Mouse (Mus musculus): ENCODE results near the gene Gm20662. TPM values are rescaled to one million over a fixed set of nuclear protein-coding genes. Genes with fewer than 3 reads are reported as not detected.

Gm20662 gene
- polyA plus RNA-seq, 1 experiment from 2014 or later, result 0.44 TPM

- Histone ChIP-seq H3K4me1 (replicated peaks) (peaks cover 49% of the 10 kb centered on the region), H3K9me3 (replicated peaks) (no peaks in the 10 kb centered on the region), H3K4me2 (no peak overlapping the region), H3K4me3 (replicated peaks) (no peak overlapping the region), H3K27me3 (no peaks in the 10 kb centered on the region), H3K9ac (no peak overlapping the region), H3K36me3 (peaks cover 95% of the 10 kb centered on the region), H3K27ac (no peak overlapping the region)
- DNase-seq (no peak), ATAC-seq (ENCODE audit: low read depth) (no peak)
- WGBS (ENCODE audit: insufficient replicate concordance), result 87% methylated on average over 28 of the region's 28 CpGs
These were observed 60.5 kb downstream of the Gm20662 start for GRCm38 (mm10) chr9:108056361-108057261.

GRCm38 (mm10) chr9:108057262-108057562 is 61.1 kb downstream of the Gm20662 start:
- H3K27ac ChIP-seq, result no peak overlapping the region
- no peak overlapping the region for H3K9ac ChIP-seq
- peaks cover 52% of the 10 kb centered on the region for H3K4me1 ChIP-seq (replicated peaks)
- no peaks in the 10 kb centered on the region for H3K9me3 ChIP-seq (replicated peaks)
- no peak overlapping the region for H3K4me3 ChIP-seq (replicated peaks)
- no peaks in the 10 kb centered on the region for H3K27me3 ChIP-seq
- no peak overlapping the region for H3K4me2 ChIP-seq
- no peak for DNase-seq
- 88% methylated on average over 5 of the region's 5 CpGs for WGBS (ENCODE audit: insufficient replicate concordance)
- no peak for ATAC-seq (ENCODE audit: low read depth)
- H3K36me3 ChIP-seq, result peaks cover 95% of the 10 kb centered on the region

- no peak overlapping the region for H3K27ac ChIP-seq
- peaks cover 49% of the 10 kb centered on the region for H3K4me1 ChIP-seq (replicated peaks)
- WGBS (ENCODE audit: insufficient replicate concordance), result 95% methylated on average over 9 of the region's 9 CpGs
- DNase-seq, result no peak
- no peak for ATAC-seq (ENCODE audit: low read depth)
- no peaks in the 10 kb centered on the region for H3K27me3 ChIP-seq
- H3K4me3 ChIP-seq (replicated peaks), result no peak overlapping the region
- no peak overlapping the region for H3K4me2 ChIP-seq
- H3K9ac ChIP-seq, result no peak overlapping the region
- no peaks in the 10 kb centered on the region for H3K9me3 ChIP-seq (replicated peaks)
- peaks cover 100% of the 10 kb centered on the region for H3K36me3 ChIP-seq
These were observed 62.1 kb downstream of the Gm20662 start for GRCm38 (mm10) chr9:108058291-108058690.

- no peaks in the 10 kb centered on the region for H3K27me3 ChIP-seq
- WGBS (ENCODE audit: insufficient replicate concordance), result 82% methylated on average over 3 of the region's 3 CpGs
- no peak overlapping the region for H3K27ac ChIP-seq
- no peak overlapping the region for H3K4me3 ChIP-seq (replicated peaks)
- H3K4me2 ChIP-seq, result no peak overlapping the region
- H3K36me3 ChIP-seq, result peaks cover 100% of the 10 kb centered on the region
- DNase-seq, result no peak
- H3K9ac ChIP-seq, result no peak overlapping the region
- ATAC-seq (ENCODE audit: low read depth), result no peak
- no peaks in the 10 kb centered on the region for H3K9me3 ChIP-seq (replicated peaks)
- peaks cover 38% of the 10 kb centered on the region for H3K4me1 ChIP-seq (replicated peaks)
These were observed 66.0 kb downstream of the Gm20662 start for GRCm38 (mm10) chr9:108062142-108062541.

DNA sequence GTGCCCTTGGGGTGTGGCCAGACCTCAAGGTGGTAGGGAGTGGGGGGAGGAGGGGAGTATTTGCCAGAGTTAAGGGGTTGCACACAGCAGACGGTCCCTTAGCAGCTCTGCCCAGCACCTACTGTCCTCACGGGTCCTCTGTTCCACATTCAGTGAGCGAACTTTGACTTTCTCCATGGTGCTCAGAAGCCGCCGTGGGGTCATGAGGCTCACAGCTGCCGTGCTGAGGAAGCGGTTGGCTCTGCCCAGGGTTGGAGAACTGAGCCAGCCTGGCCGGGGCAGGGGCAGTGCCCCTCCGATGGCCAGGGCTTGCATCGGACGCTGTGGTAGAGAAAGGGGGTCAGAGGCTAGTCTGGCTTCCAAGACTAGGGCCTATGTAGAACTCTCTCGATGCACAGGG is 67.2 kb downstream of the Gm20662 start:
- WGBS (ENCODE audit: insufficient replicate concordance), result 75% methylated on average over 12 of the region's 12 CpGs
- Histone ChIP-seq H3K9ac (no peak overlapping the region), H3K27ac (no peak overlapping the region), H3K27me3 (no peaks in the 10 kb centered on the region), H3K4me2 (no peak overlapping the region), H3K4me3 (replicated peaks) (no peak overlapping the region), H3K4me1 (replicated peaks) (peaks cover 47% of the 10 kb centered on the region), H3K36me3 (peaks cover 100% of the 10 kb centered on the region), H3K9me3 (replicated peaks) (no peaks in the 10 kb centered on the region)
- DNase-seq (no peak), ATAC-seq (ENCODE audit: low read depth) (no peak)

DNA sequence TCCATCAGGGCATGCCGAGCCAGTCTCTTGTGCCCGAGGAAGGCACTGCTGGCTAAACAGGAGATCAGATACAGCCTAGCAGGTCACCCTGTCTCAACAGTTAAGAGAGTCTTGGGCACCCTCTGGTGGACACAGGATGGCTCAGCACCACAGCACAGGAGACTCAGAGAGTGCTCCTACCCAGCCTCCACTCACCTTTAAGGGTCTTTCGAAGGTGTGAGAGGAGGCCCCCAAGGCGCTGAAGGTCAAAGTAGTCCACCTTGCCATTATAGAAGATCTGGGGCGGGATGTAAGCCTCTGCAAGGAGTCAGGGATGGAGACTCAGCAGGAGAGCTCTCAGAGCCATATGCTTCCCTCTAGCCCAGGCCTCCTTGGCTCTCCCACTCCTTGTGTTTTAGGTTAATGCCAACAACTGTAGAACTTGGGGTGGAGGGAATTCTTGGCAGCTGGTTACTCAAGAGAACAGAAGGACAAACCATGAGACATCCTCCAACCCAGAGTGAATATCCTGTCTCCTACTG is 69.4 kb downstream of the Gm20662 start:
- ATAC-seq (ENCODE audit: low read depth), result peak; percentile 64
- no peaks in the 10 kb centered on the region for H3K9me3 ChIP-seq (replicated peaks)
- H3K4me2 ChIP-seq, result no peak overlapping the region
- no peaks in the 10 kb centered on the region for H3K27me3 ChIP-seq
- peaks cover 100% of the 10 kb centered on the region for H3K36me3 ChIP-seq
- H3K27ac ChIP-seq, result no peak overlapping the region
- 40% methylated on average over 5 of the region's 5 CpGs for whole genome bisulfite sequencing (ENCODE audit: insufficient replicate concordance)
- H3K4me1 ChIP-seq (replicated peaks), result peaks cover 43% of the 10 kb centered on the region
- H3K4me3 ChIP-seq (replicated peaks), result no peak overlapping the region
- peak; percentile 58 for DNase-seq
- H3K9ac ChIP-seq, result no peak overlapping the region

- DNase-seq, result no peak
- H3K27me3 ChIP-seq, result no peaks in the 10 kb centered on the region
- no peak overlapping the region for H3K4me3 ChIP-seq (replicated peaks)
- H3K9me3 ChIP-seq (replicated peaks), result no peaks in the 10 kb centered on the region
- no peak overlapping the region for H3K4me2 ChIP-seq
- 90% methylated on average over 7 of the region's 7 CpGs for WGBS (ENCODE audit: insufficient replicate concordance)
- no peak overlapping the region for H3K27ac ChIP-seq
- H3K4me1 ChIP-seq (replicated peaks), result peaks cover 35% of the 10 kb centered on the region
- no peak for ATAC-seq (ENCODE audit: low read depth)
- no peak overlapping the region for H3K9ac ChIP-seq
- H3K36me3 ChIP-seq, result peaks cover 100% of the 10 kb centered on the region
These were observed 71.0 kb downstream of the Gm20662 start for GRCm38 (mm10) chr9:108067199-108067598.

GRCm38 (mm10) chr9:108067900-108068299 is 71.8 kb downstream of the Gm20662 start:
- H3K27me3 ChIP-seq, result no peaks in the 10 kb centered on the region
- peak overlapping the region; percentile 32; the same call in 1 of the 2 replicates for H3K27ac ChIP-seq
- H3K4me3 ChIP-seq (replicated peaks), result no peak overlapping the region
- H3K4me2 ChIP-seq, result no peak overlapping the region
- H3K4me1 ChIP-seq (replicated peaks), result peaks cover 36% of the 10 kb centered on the region
- peak; percentile 78 for DNase-seq
- peaks cover 99% of the 10 kb centered on the region for H3K36me3 ChIP-seq
- ATAC-seq (ENCODE audit: low read depth), result peak; percentile 29
- peak overlapping the region; percentile 16; the same call in 1 of the 2 replicates for H3K9ac ChIP-seq
- WGBS (ENCODE audit: insufficient replicate concordance), result 19% methylated on average over 8 of the region's 8 CpGs
- no peaks in the 10 kb centered on the region for H3K9me3 ChIP-seq (replicated peaks)

- Histone ChIP-seq H3K4me1 (replicated peaks) (peaks cover 35% of the 10 kb centered on the region), H3K27me3 (no peaks in the 10 kb centered on the region), H3K27ac (no peak overlapping the region), H3K9ac (no peak overlapping the region), H3K4me3 (replicated peaks) (no peak overlapping the region), H3K36me3 (peaks cover 99% of the 10 kb centered on the region), H3K4me2 (no peak overlapping the region), H3K9me3 (replicated peaks) (no peaks in the 10 kb centered on the region)
- DNase-seq (no peak), ATAC-seq (ENCODE audit: low read depth) (no peak)
- 86% methylated on average over 9 of the region's 9 CpGs for WGBS (ENCODE audit: insufficient replicate concordance)
These were observed 72.9 kb downstream of the Gm20662 start for GRCm38 (mm10) chr9:108069007-108069406.

DNA sequence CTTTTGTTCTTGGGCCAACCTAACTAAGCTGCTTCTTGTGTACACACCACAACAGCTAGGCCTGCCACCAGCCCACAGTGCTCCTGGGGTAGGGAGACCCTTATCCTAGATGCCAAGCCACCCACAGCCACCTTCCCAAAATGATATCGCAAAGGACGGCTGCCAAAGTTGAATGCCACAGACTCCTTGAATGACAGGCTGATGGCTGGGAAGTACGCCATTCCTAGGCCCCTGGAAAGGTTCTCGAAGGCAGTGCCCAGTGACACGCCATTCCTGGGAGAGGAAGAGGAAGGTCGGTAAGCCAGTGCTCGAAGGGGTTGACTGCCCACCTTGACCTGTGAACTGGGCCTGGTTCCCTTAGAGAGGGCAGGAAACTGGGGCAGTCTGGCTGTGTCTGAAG is 73.4 kb downstream of the Gm20662 start:
- H3K4me1 ChIP-seq (replicated peaks), result peaks cover 36% of the 10 kb centered on the region
- WGBS (ENCODE audit: insufficient replicate concordance), result 91% methylated on average over 7 of the region's 7 CpGs
- no peak for ATAC-seq (ENCODE audit: low read depth)
- H3K9ac ChIP-seq, result no peak overlapping the region
- H3K27me3 ChIP-seq, result no peaks in the 10 kb centered on the region
- no peak overlapping the region for H3K4me2 ChIP-seq
- no peaks in the 10 kb centered on the region for H3K9me3 ChIP-seq (replicated peaks)
- no peak for DNase-seq
- peaks cover 99% of the 10 kb centered on the region for H3K36me3 ChIP-seq
- no peak overlapping the region for H3K4me3 ChIP-seq (replicated peaks)
- 0 out of 2 replicates have a peak overlapping the region, but pooled peaks have one; percentile 13 for H3K27ac ChIP-seq

- Histone ChIP-seq H3K27me3 (no peaks in the 10 kb centered on the region), H3K9ac (no peak overlapping the region), H3K27ac (no peak overlapping the region), H3K36me3 (peaks cover 95% of the 10 kb centered on the region), H3K4me3 (replicated peaks) (no peak overlapping the region), H3K9me3 (replicated peaks) (no peaks in the 10 kb centered on the region), H3K4me2 (no peak overlapping the region), H3K4me1 (replicated peaks) (peaks cover 53% of the 10 kb centered on the region)
- DNase-seq (no peak), ATAC-seq (ENCODE audit: low read depth) (no peak)
- 79% methylated on average over 4 of the region's 4 CpGs for WGBS (ENCODE audit: insufficient replicate concordance)
These were observed 75.7 kb downstream of the Gm20662 start for GRCm38 (mm10) chr9:108071801-108072200.

DNA sequence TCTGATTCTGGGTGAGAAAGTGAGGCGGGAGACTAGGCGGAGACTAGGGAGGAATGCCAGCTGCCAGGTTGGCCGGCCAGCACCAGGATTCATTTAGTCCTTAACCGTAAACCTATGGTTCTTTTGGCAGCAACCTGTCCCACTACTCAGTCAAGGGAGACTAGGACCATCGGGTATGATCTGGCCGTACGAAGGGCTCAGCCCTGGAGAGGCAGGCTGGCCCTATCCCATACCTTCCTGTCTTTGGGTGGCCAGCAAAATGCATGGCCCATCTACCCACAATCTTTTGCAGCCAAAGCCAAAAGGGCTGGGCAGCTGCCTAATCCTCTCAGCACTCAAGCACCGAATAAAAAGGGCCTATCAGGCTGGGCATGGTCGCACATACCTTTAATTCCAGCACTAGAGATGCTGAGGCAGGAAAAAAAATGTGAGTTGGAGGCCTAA is 76.4 kb downstream of the Gm20662 start:
- no peak overlapping the region for H3K27ac ChIP-seq
- H3K4me1 ChIP-seq (replicated peaks), result peaks cover 59% of the 10 kb centered on the region
- peaks cover 95% of the 10 kb centered on the region for H3K36me3 ChIP-seq
- H3K9me3 ChIP-seq (replicated peaks), result no peaks in the 10 kb centered on the region
- no peak overlapping the region for H3K4me3 ChIP-seq (replicated peaks)
- ATAC-seq (ENCODE audit: low read depth) (no peak), DNase-seq (no peak)
- 83% methylated on average over 9 of the region's 9 CpGs for WGBS (ENCODE audit: insufficient replicate concordance)
- no peaks in the 10 kb centered on the region for H3K27me3 ChIP-seq
- H3K9ac ChIP-seq, result no peak overlapping the region; the same call in 1 of the 2 replicates
- H3K4me2 ChIP-seq, result no peak overlapping the region
